Mouse (Mus musculus): ENCODE measurements around the gene Cd209a.
"Not testable (repeated sequence)": the region's sequence is repeated elsewhere in the genome, so short reads cannot be mapped to it uniquely, and the experiment has no call there.

Cd209a gene

GRCm38 (mm10) chr8:3748761-3749160, at the start of gene Cd209a:
Gene Cd209a, minus strand, starts transcription at chr8:3748984.
- in situ Hi-C loops (cut with MboI; ENCODE audit: low pct_unique_long_range_greater_than_20kb in 1 of 2, low sequenced_read_pairs in 2 of 2, unreplicated experiment in 1 of 2): no loop called here

- in situ Hi-C loops (cut with MboI; ENCODE audit: low pct_unique_long_range_greater_than_20kb in 1 of 2, low sequenced_read_pairs in 2 of 2, unreplicated experiment in 1 of 2): not testable (repeated sequence)
Measured at GRCm38 (mm10) chr8:3768641-3769040, 19.9 kb upstream of the Cd209a start.

GRCm38 (mm10) chr8:3754261-3754850, 5.6 kb upstream of the Cd209a start:
- in situ Hi-C loops (cut with MboI; ENCODE audit: low pct_unique_long_range_greater_than_20kb in 1 of 2, low sequenced_read_pairs in 2 of 2, unreplicated experiment in 1 of 2): no loop called here

- in situ Hi-C loops (cut with MboI; ENCODE audit: low pct_unique_long_range_greater_than_20kb in 1 of 2, low sequenced_read_pairs in 2 of 2, unreplicated experiment in 1 of 2): no loop called here
Measured at GRCm38 (mm10) chr8:3736947-3737346, 11.8 kb downstream of the Cd209a start.

GRCm38 (mm10) chr8:3735599-3735998, 13.2 kb downstream of the Cd209a start:
- in situ Hi-C loops (cut with MboI; ENCODE audit: low pct_unique_long_range_greater_than_20kb in 1 of 2, low sequenced_read_pairs in 2 of 2, unreplicated experiment in 1 of 2): no loop called here

GRCm38 (mm10) chr8:3734084-3734483, 14.7 kb downstream of the Cd209a start:
- in situ Hi-C loops (cut with MboI; ENCODE audit: low pct_unique_long_range_greater_than_20kb in 1 of 2, low sequenced_read_pairs in 2 of 2, unreplicated experiment in 1 of 2): no loop called here

- in situ Hi-C loops (cut with MboI; ENCODE audit: low pct_unique_long_range_greater_than_20kb in 1 of 2, low sequenced_read_pairs in 2 of 2, unreplicated experiment in 1 of 2): loop anchor here (25.0 kb wide), 2 partner anchors 241 to 641 kb away; partner anchors contain the start of gene Cd209c (in 1 of the 2)
Measured at GRCm38 (mm10) chr8:3721041-3721440, 27.7 kb downstream of the Cd209a start.

- in situ Hi-C loops (cut with MboI; ENCODE audit: low pct_unique_long_range_greater_than_20kb in 1 of 2, low sequenced_read_pairs in 2 of 2, unreplicated experiment in 1 of 2): loop anchor here (25.0 kb wide), 2 partner anchors 242 to 642 kb away; partner anchors contain the start of gene Cd209c (in 1 of the 2)
Measured at GRCm38 (mm10) chr8:3720551-3720950, 28.2 kb downstream of the Cd209a start, which contains the start of gene Clec4g. Gene Clec4g, minus strand, starts transcription at chr8:3720651.

GRCm38 (mm10) chr8:3718559-3718958, 30.2 kb downstream of the Cd209a start:
- in situ Hi-C loops (cut with MboI; ENCODE audit: low pct_unique_long_range_greater_than_20kb in 1 of 2, low sequenced_read_pairs in 2 of 2, unreplicated experiment in 1 of 2): loop anchor here (10.0 to 25.0 kb wide), 3 partner anchors 236 to 644 kb away; partner anchors contain the start of gene Cd209c (in 2 of the 2)

- in situ Hi-C loops (cut with MboI; ENCODE audit: low pct_unique_long_range_greater_than_20kb in 1 of 2, low sequenced_read_pairs in 2 of 2, unreplicated experiment in 1 of 2): loop anchor here (10.0 to 25.0 kb wide), 3 partner anchors 237 to 645 kb away; partner anchors contain the start of gene Cd209c (in 2 of the 2)
Measured at GRCm38 (mm10) chr8:3717321-3717954, 31.3 kb downstream of the Cd209a start.

GRCm38 (mm10) chr8:3711646-3712045, 37.1 kb downstream of the Cd209a start:
- in situ Hi-C loops (cut with MboI; ENCODE audit: low pct_unique_long_range_greater_than_20kb in 1 of 2, low sequenced_read_pairs in 2 of 2, unreplicated experiment in 1 of 2): loop anchor here (10.0 to 25.0 kb wide), 3 partner anchors 243 to 651 kb away; partner anchors contain the start of gene Cd209c (in 2 of the 2)

GRCm38 (mm10) chr8:3710312-3710711, 38.5 kb downstream of the Cd209a start:
- in situ Hi-C loops (cut with MboI; ENCODE audit: low pct_unique_long_range_greater_than_20kb in 1 of 2, low sequenced_read_pairs in 2 of 2, unreplicated experiment in 1 of 2): loop anchor here (10.0 to 25.0 kb wide), 3 partner anchors 244 to 652 kb away; partner anchors contain the start of gene Cd209c (in 2 of the 2)

- in situ Hi-C loops (cut with MboI; ENCODE audit: low pct_unique_long_range_greater_than_20kb in 1 of 2, low sequenced_read_pairs in 2 of 2, unreplicated experiment in 1 of 2): loop anchor here (25.0 kb wide), 2 partner anchors 255 to 655 kb away; partner anchors contain the start of gene Cd209c (in 1 of the 2)
Measured at GRCm38 (mm10) chr8:3707611-3708010, 41.2 kb downstream of the Cd209a start.

- in situ Hi-C loops (cut with MboI; ENCODE audit: low pct_unique_long_range_greater_than_20kb in 1 of 2, low sequenced_read_pairs in 2 of 2, unreplicated experiment in 1 of 2): loop anchor here (25.0 kb wide), 2 partner anchors 257 to 657 kb away; partner anchors contain the start of gene Cd209c (in 1 of the 2)
Measured at GRCm38 (mm10) chr8:3705711-3706110, 43.1 kb downstream of the Cd209a start.

GRCm38 (mm10) chr8:3701491-3701890, 47.3 kb downstream of the Cd209a start:
- in situ Hi-C loops (cut with MboI; ENCODE audit: low pct_unique_long_range_greater_than_20kb in 1 of 2, low sequenced_read_pairs in 2 of 2, unreplicated experiment in 1 of 2): loop anchor here (25.0 kb wide), 2 partner anchors 261 to 661 kb away; partner anchors contain the start of gene Cd209c (in 1 of the 2)

GRCm38 (mm10) chr8:3694121-3694520, 54.7 kb downstream of the Cd209a start, which contains the start of gene Fcer2a:
Gene Fcer2a, minus strand, starts transcription at chr8:3694175.
- in situ Hi-C loops (cut with MboI; ENCODE audit: low pct_unique_long_range_greater_than_20kb in 1 of 2, low sequenced_read_pairs in 2 of 2, unreplicated experiment in 1 of 2): no loop called here

Measured in mouse embryonic stem cell (cell line).